Mouse (Mus musculus) ovary, postnatal 10 days (tissue): Measurements from ENCODE around the gene Unc13b.
A peak's percentile ranks its signal among the peaks of the same experiment; 100 is the strongest.
"Not testable (repeated sequence)": the region's sequence is repeated elsewhere in the genome, so short reads cannot be mapped to it uniquely, and the experiment has no call there.

Experiments
- DNase-seq: peaks from one replicate; pipeline ENCODE4 v3.0.0; 2022; ENCODE audit warnings: low spot score

Unc13b gene

GRCm38 (mm10) chr4:43091183-43091582 lies 32.4 kb downstream of the Unc13b start:
- no peak for DNase-seq

- DNase-seq, result no peak
These were observed 54.7 kb downstream of the Unc13b start for GRCm38 (mm10) chr4:43113491-43113890.

- DNase-seq, result no peak
These were observed 55.8 kb downstream of the Unc13b start for GRCm38 (mm10) chr4:43114512-43114911.

GRCm38 (mm10) chr4:43114946-43115345 lies 56.2 kb downstream of the Unc13b start:
- DNase-seq, result peak; percentile 9

- DNase-seq, result no peak
These were observed 57.5 kb downstream of the Unc13b start for GRCm38 (mm10) chr4:43116249-43116648.

GRCm38 (mm10) chr4:43129750-43130149 lies 71.0 kb downstream of the Unc13b start:
- no peak for DNase-seq

- no peak for DNase-seq
These were observed 83.9 kb downstream of the Unc13b start for GRCm38 (mm10) chr4:43142610-43143009.

- not testable (repeated sequence) for DNase-seq
These were observed 93.7 kb downstream of the Unc13b start for GRCm38 (mm10) chr4:43152413-43152812.

- DNase-seq, result no peak
These were observed 101.3 kb downstream of the Unc13b start for GRCm38 (mm10) chr4:43160045-43160444.

GRCm38 (mm10) chr4:43161124-43161657 lies 102.4 kb downstream of the Unc13b start:
- no peak for DNase-seq

- DNase-seq, result no peak
These were observed 104.5 kb downstream of the Unc13b start for GRCm38 (mm10) chr4:43163205-43163604.

- DNase-seq, result no peak
These were observed 106.8 kb downstream of the Unc13b start for GRCm38 (mm10) chr4:43165403-43166005.

GRCm38 (mm10) chr4:43170028-43170427 lies 111.3 kb downstream of the Unc13b start:
- DNase-seq, result no peak

GRCm38 (mm10) chr4:43177126-43177525 lies 118.4 kb downstream of the Unc13b start:
- DNase-seq, result no peak

GRCm38 (mm10) chr4:43182474-43183168 lies 123.9 kb downstream of the Unc13b start:
- no peak for DNase-seq

GRCm38 (mm10) chr4:43187439-43187838 lies 128.7 kb downstream of the Unc13b start:
- DNase-seq, result no peak

GRCm38 (mm10) chr4:43189381-43189780 lies 130.6 kb downstream of the Unc13b start:
- DNase-seq, result no peak

GRCm38 (mm10) chr4:43204946-43205345 lies 146.2 kb downstream of the Unc13b start:
- DNase-seq, result no peak

- DNase-seq, result no peak
These were observed 146.8 kb downstream of the Unc13b start for GRCm38 (mm10) chr4:43205571-43205970.

- no peak for DNase-seq
These were observed 148.2 kb downstream of the Unc13b start for GRCm38 (mm10) chr4:43206989-43207388.

GRCm38 (mm10) chr4:43209081-43209579 lies 150.4 kb downstream of the Unc13b start:
- no peak for DNase-seq

GRCm38 (mm10) chr4:43209673-43210072 lies 150.9 kb downstream of the Unc13b start:
- no peak for DNase-seq

GRCm38 (mm10) chr4:43216491-43216890 lies 157.7 kb downstream of the Unc13b start:
- DNase-seq, result no peak
